Mouse (Mus musculus) forebrain, postnatal 0 days (tissue): Measurements from ENCODE around the gene Mst1. TPM values are rescaled to one million over a fixed set of nuclear protein-coding genes. Genes with fewer than 3 reads are reported as not detected.

ENCODE experiments used
- ATAC-seq: fragments of 200-750 bp; cut with Nextera tagmentation; 2 replicates; pipeline ENCODE4 v1.8.0; 2017; ENCODE audit warnings: mild to moderate bottlenecking, moderate library complexity
- DNase-seq: peaks from one replicate; pipeline ENCODE4 v3.0.0-alpha.2; 2015
- H3K27ac ChIP-seq: fragments of 300-500 bp; sonication (generic); 2 replicates; pipeline ENCODE4 v1.5.1; 2014; ENCODE audit warnings: low read depth, mild to moderate bottlenecking, antibody characterized with exemption, low read length, moderate library complexity, mixed read lengths
- H3K27me3 ChIP-seq: fragments of 300-500 bp; sonication (generic); 2 replicates; pipeline ENCODE4 v1.6.1; 2014; ENCODE audit warnings: mild to moderate bottlenecking, low read length, mixed read lengths; ENCODE audit not compliant: insufficient read depth
- H3K36me3 ChIP-seq: fragments of 300-500 bp; sonication (generic); 2 replicates; pipeline ENCODE4 v1.6.1; 2014; ENCODE audit warnings: mild to moderate bottlenecking, moderate library complexity; ENCODE audit not compliant: insufficient read depth
- H3K4me1 ChIP-seq: fragments of 300-500 bp; sonication (generic); 2 replicates; pipeline ENCODE4 v1.6.1; 2014; ENCODE audit warnings: antibody characterized with exemption; ENCODE audit not compliant: insufficient read depth
- H3K4me2 ChIP-seq: fragments of 300-500 bp; sonication (generic); 2 replicates; pipeline ENCODE4 v1.6.1; 2014; ENCODE audit warnings: low read depth, mild to moderate bottlenecking, moderate library complexity
- H3K4me3 ChIP-seq: fragments of 300-500 bp; sonication (generic); 2 replicates; pipeline ENCODE4 v1.5.1; 2014; ENCODE audit warnings: low read depth, low read length, mixed read lengths
- H3K9ac ChIP-seq: fragments of 300-500 bp; sonication (generic); 2 replicates; pipeline ENCODE4 v1.6.1; 2014; ENCODE audit warnings: mild to moderate bottlenecking
- H3K9me3 ChIP-seq: fragments of 300-500 bp; sonication (generic); 2 replicates; pipeline ENCODE4 v1.6.1; 2016; ENCODE audit warnings: low read length
- CTCF ChIP-seq: sonication (generic); IDR thresholded peaks from 2 replicates; pipeline ENCODE4 v1.5.1; 2016; ENCODE audit warnings: antibody characterized with exemption, control low read depth, low read depth
- WGBS: fragments of 180-500 bp; shearing (Covaris S2); extraction: QIAGEN DNeasy Blood & Tissue Kit; methylation state at CpG from one replicate; pipeline ENCODE4 v1.1.7; 2014; 5-methylcytosine and 5-hydroxymethylcytosine counted together
- polyA plus RNA-seq: library from polyadenylated mRNA; unstranded; fragments of >200 nt; fragmentation: Nextera tagmentation; extraction: Ambion mirVana; gene quantifications from 2 replicates; pipeline ENCODE4 v1.2.1, GENCODE M21; 2015
- total RNA-seq: library from RNA; depleted of rRNA; stranded (reverse); fragments of >200 nt; gene quantifications from 2 replicates; pipeline ENCODE4 v1.2.3, GENCODE M21; 2014

Mst1 gene
- total and polyA plus RNA-seq, 2 experiments from 2014 or later, result 0.10 TPM; not detected in 1

- 87% methylated on average over 10 of the region's 10 CpGs for WGBS
These were observed 41.1 kb downstream of the Mst1 start for GRCm38 (mm10) chr9:108121170-108121969.

GRCm38 (mm10) chr9:108123916-108124315 lies 43.7 kb downstream of the Mst1 start:
- 92% methylated on average over 4 of the region's 4 CpGs for WGBS
- no peak for ATAC-seq

More at GRCm38 (mm10) chr9:108121170-108121969, 41.1 kb downstream of the Mst1 start:
- Histone ChIP-seq H3K4me3 (no peak overlapping the region), H3K27me3 (no peaks in the 10 kb centered on the region), H3K9ac (no peak overlapping the region), H3K4me2 (no peak overlapping the region), H3K36me3 (peaks cover 21% of the 10 kb centered on the region; the same call in 1 of the 2 replicates), H3K9me3 (no peaks in the 10 kb centered on the region), H3K27ac (no peak overlapping the region), H3K4me1 (no peaks in the 10 kb centered on the region)
- DNase-seq (no peak), ATAC-seq (no peak)
- no peak for TF ChIP-seq CTCF

GRCm38 (mm10) chr9:108125731-108126130 lies 45.5 kb downstream of the Mst1 start:
- Histone ChIP-seq H3K4me1 (no peaks in the 10 kb centered on the region), H3K27ac (no peak overlapping the region), H3K27me3 (no peaks in the 10 kb centered on the region), H3K4me3 (no peak overlapping the region), H3K4me2 (no peak overlapping the region), H3K36me3 (peaks cover 11% of the 10 kb centered on the region; the same call in 1 of the 2 replicates), H3K9ac (no peak overlapping the region), H3K9me3 (no peaks in the 10 kb centered on the region)
- TF ChIP-seq CTCF, result no peak
- DNase-seq, result no peak
- WGBS, result 74% methylated on average over 8 of the region's 8 CpGs
- ATAC-seq, result no peak

More at GRCm38 (mm10) chr9:108123916-108124315, 43.7 kb downstream of the Mst1 start:
- DNase-seq, result no peak
- Histone ChIP-seq H3K4me1 (no peaks in the 10 kb centered on the region), H3K36me3 (peaks cover 11% of the 10 kb centered on the region; the same call in 1 of the 2 replicates), H3K27ac (no peak overlapping the region), H3K4me2 (no peak overlapping the region), H3K9me3 (no peaks in the 10 kb centered on the region), H3K27me3 (no peaks in the 10 kb centered on the region), H3K4me3 (no peak overlapping the region), H3K9ac (no peak overlapping the region)
- no peak for TF ChIP-seq CTCF

DNA sequence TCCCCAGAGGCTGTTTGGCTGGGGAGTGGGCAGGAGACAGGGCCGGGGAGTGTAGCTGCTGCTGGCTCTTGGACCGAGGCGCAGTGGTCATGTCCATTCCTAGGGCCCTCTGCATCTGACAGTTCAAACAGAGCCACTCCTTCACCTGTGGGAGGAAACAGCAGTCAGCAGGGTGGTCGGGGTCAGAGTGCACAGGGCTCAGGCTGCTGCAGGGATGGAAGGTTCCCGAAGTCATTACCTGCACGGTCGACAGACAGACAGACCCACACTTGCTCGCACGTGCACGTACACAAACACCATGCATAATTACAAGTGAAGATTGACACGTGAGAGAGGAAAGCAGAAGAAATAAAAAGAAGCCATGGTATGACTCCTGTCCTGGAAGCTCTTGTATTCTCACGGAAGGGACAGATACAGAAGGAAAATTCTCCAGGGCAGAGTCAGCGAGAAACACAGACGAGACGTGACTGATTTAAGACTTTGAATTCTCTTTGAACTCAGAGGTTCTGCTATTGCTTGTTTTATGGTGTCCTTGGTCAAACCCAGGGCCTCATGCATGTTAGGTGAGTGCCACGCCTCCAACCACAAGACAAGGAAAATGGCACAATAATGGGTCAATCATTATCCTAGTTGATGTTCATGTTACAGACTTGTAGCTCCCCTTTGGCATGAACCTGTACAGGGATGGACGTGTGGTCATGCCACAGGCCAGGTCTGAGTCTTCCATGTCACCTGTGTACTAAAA lies 46.4 kb downstream of the Mst1 start:
- WGBS, result 85% methylated on average over 17 of the region's 17 CpGs
- no peaks in the 10 kb centered on the region for H3K9me3 ChIP-seq
- DNase-seq, result no peak
- H3K27ac ChIP-seq, result no peak overlapping the region
- no peaks in the 10 kb centered on the region for H3K4me1 ChIP-seq
- no peak overlapping the region for H3K4me2 ChIP-seq
- no peak for ATAC-seq
- no peaks in the 10 kb centered on the region for H3K27me3 ChIP-seq
- H3K9ac ChIP-seq, result no peak overlapping the region
- no peak for TF ChIP-seq CTCF
- H3K36me3 ChIP-seq, result peaks cover 11% of the 10 kb centered on the region; the same call in 1 of the 2 replicates
- H3K4me3 ChIP-seq, result no peak overlapping the region

GRCm38 (mm10) chr9:108128248-108128647 lies 48.0 kb downstream of the Mst1 start:
- no peak overlapping the region for H3K4me3 ChIP-seq
- no peak for ATAC-seq
- no peak for TF ChIP-seq CTCF
- no peak overlapping the region for H3K4me2 ChIP-seq
- H3K36me3 ChIP-seq, result peaks cover 11% of the 10 kb centered on the region; the same call in 1 of the 2 replicates
- no peak overlapping the region for H3K27ac ChIP-seq
- H3K9me3 ChIP-seq, result no peaks in the 10 kb centered on the region
- WGBS, result 87% methylated on average over 11 of the region's 11 CpGs
- DNase-seq, result no peak
- H3K27me3 ChIP-seq, result no peaks in the 10 kb centered on the region
- H3K4me1 ChIP-seq, result no peaks in the 10 kb centered on the region
- H3K9ac ChIP-seq, result no peak overlapping the region

- DNase-seq (no peak), ATAC-seq (no peak)
- Histone ChIP-seq H3K27me3 (no peaks in the 10 kb centered on the region), H3K4me3 (no peak overlapping the region), H3K36me3 (peaks cover 11% of the 10 kb centered on the region; the same call in 1 of the 2 replicates), H3K9ac (no peak overlapping the region), H3K4me1 (no peaks in the 10 kb centered on the region), H3K27ac (no peak overlapping the region), H3K9me3 (no peaks in the 10 kb centered on the region), H3K4me2 (no peak overlapping the region)
- no peak for TF ChIP-seq CTCF
- 85% methylated on average over 13 of the region's 13 CpGs for WGBS
These were observed 49.1 kb downstream of the Mst1 start for GRCm38 (mm10) chr9:108129042-108129948.
